Mouse (Mus musculus) limb, embryonic 14.5 days (tissue): ENCODE data around the gene Hspa4. TPM values are rescaled to one million over a fixed set of nuclear protein-coding genes. Genes with fewer than 3 reads are reported as not detected.
"Not testable (repeated sequence)": the region's sequence is repeated elsewhere in the genome, so short reads cannot be mapped to it uniquely, and the experiment has no call there.

Experiments
- ATAC-seq: fragments of 200-750 bp; cut with Nextera tagmentation; 2 replicates; pipeline ENCODE4 v1.8.0; 2017; ENCODE audit warnings: low read depth, moderate number of reproducible peaks, moderate TSS enrichment; ENCODE audit not compliant: low FRiP score
- DNase-seq: peaks from one replicate; pipeline ENCODE4 v3.0.0-alpha.2; 2015; ENCODE audit warnings: low spot score
- H3K27ac ChIP-seq: fragments of 300-500 bp; sonication (generic); replicated peaks from 2 replicates; pipeline ENCODE4 v1.5.1; 2014; ENCODE audit warnings: low read depth, mild to moderate bottlenecking, low read length, moderate library complexity, mixed read lengths
- H3K27me3 ChIP-seq: fragments of 300-500 bp; sonication (generic); 2 replicates; pipeline ENCODE4 v1.6.1; 2014; ENCODE audit warnings: low read length, mixed read lengths; ENCODE audit not compliant: control insufficient read depth, insufficient read depth
- H3K36me3 ChIP-seq: fragments of 300-500 bp; sonication (generic); 2 replicates; pipeline ENCODE4 v1.6.1; 2014; ENCODE audit warnings: mild to moderate bottlenecking, low read length, moderate library complexity, mixed read lengths; ENCODE audit not compliant: control insufficient read depth, insufficient read depth
- H3K4me1 ChIP-seq: fragments of 300-500 bp; sonication (generic); 2 replicates; pipeline ENCODE4 v1.6.1; 2014; ENCODE audit warnings: antibody characterized with exemption, low read length, mixed read lengths; ENCODE audit not compliant: control insufficient read depth, insufficient read depth
- H3K4me2 ChIP-seq: fragments of 300-500 bp; sonication (generic); replicated peaks from 2 replicates; pipeline ENCODE4 v1.6.1; 2014; ENCODE audit warnings: low read depth, mild to moderate bottlenecking, low read length, moderate library complexity; ENCODE audit not compliant: severe bottlenecking
- H3K4me3 ChIP-seq: fragments of 300-500 bp; sonication (generic); replicated peaks from 2 replicates; pipeline ENCODE4 v1.5.1; 2014; ENCODE audit warnings: low read length
- H3K9ac ChIP-seq: fragments of 300-500 bp; sonication (generic); 2 replicates; pipeline ENCODE4 v1.6.1; 2014; ENCODE audit warnings: mild to moderate bottlenecking, low read depth, low read length, moderate library complexity; ENCODE audit not compliant: severe bottlenecking
- H3K9me3 ChIP-seq: fragments of 300-500 bp; sonication (generic); 2 replicates; pipeline ENCODE4 v1.6.1; 2016; ENCODE audit warnings: low read length; ENCODE audit not compliant: control insufficient read depth
- POLR2A ChIP-seq: fragments of 200-500 bp; IDR thresholded peaks from 2 replicates; pipeline ENCODE4 v1.8.0; 2012; ENCODE audit warnings: inconsistent platforms, mild to moderate bottlenecking, moderate library complexity, borderline replicate concordance; ENCODE audit not compliant: insufficient read depth, insufficient read length; ENCODE audit errors: extremely low read depth
- WGBS: fragments of 180-500 bp; shearing (Covaris S2); extraction: QIAGEN DNeasy Blood & Tissue Kit; methylation state at CpG from one replicate; pipeline ENCODE4 v1.1.7; 2014; 5-methylcytosine and 5-hydroxymethylcytosine counted together
- polyA plus RNA-seq, 2 experiments: library from polyadenylated mRNA; depleted of rRNA in 1 of 2; stranded (reverse) in 1 of 2; unstranded in 1 of 2; fragments of >200 nt; fragmentation: Nextera tagmentation in 1 of 2; extraction: Ambion mirVana in 1 of 2; gene quantifications; 2 replicates each; pipeline versions ENCODE4 v1.2.1 to v1.2.3; 2012 to 2014

The Hspa4 gene
- polyA plus RNA-seq, 2 experiments = 62.6 to 79.9 TPM

- Histone ChIP-seq H3K27ac (no peak overlapping the region), H3K4me2 (no peak overlapping the region), H3K4me3 (no peak overlapping the region), H3K36me3 (peaks cover 56% of the 10 kb centered on the region), H3K9ac (no peak overlapping the region), H3K27me3 (no peaks in the 10 kb centered on the region), H3K9me3 (no peaks in the 10 kb centered on the region), H3K4me1 (no peaks in the 10 kb centered on the region)
- TF ChIP-seq POLR2A = no peak
- no peak for ATAC-seq
- WGBS = 94% methylated on average over 6 of the region's 6 CpGs
- no peak for DNase-seq
These were observed 30.9 kb upstream of the Hspa4 start for GRCm38 (mm10) chr11:53331121-53331520.

DNA sequence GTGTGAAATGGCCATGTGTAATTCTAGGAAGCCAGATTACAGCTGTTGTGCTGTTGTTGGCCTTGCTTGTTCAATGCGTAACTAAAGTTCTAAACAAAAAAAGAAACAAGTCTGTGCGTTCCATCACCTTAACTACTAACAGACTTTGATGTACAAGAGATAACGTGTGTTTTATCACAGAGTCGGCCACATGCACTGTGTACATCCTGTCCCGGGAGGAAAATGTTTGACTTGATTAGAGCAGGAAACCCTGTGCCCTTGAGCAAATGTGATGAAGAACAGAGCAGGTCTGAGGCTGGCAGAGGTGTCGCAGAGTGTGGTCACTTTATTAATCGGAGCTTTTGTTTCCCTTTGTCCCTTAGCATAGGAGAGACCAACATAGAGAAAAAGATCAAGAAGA is 30.1 kb upstream of the Hspa4 start:
- Histone ChIP-seq H3K4me2 (no peak overlapping the region), H3K4me3 (no peak overlapping the region), H3K4me1 (peaks cover 3% of the 10 kb centered on the region; the same call in 1 of the 2 replicates), H3K27me3 (no peaks in the 10 kb centered on the region), H3K27ac (no peak overlapping the region), H3K36me3 (peaks cover 56% of the 10 kb centered on the region), H3K9ac (no peak overlapping the region), H3K9me3 (no peaks in the 10 kb centered on the region)
- ATAC-seq = no peak
- no peak for TF ChIP-seq POLR2A
- WGBS = 85% methylated on average over 7 of the region's 7 CpGs
- no peak for DNase-seq

DNA sequence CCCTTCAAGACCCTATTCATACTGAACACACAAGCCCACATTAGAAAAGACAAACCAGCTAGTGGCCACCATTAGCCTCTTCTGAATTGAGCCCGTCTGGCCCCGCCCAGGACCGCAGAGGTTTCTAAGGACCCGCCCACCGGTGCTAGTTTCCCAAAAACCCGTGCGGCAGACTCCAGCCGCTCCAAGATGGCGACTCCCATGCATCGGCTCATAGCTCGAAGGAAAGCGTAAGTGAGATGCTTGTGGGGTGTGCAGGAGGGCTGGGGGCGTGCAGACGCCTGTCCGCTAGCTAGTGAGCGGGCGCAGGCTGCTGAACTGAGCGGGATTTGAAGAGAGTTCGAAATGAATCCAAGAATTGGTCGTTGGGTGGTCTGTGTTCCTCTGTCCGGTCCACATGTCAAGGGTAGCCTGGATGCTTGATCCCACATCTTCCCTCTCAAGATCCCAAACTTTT is 24.3 kb upstream of the Hspa4 start, which contains the start of gene Zcchc10:
Gene Zcchc10, plus strand, starts transcription at position 168 of the 457 bp plus-strand sequence.
- ATAC-seq (peak; percentile 98), DNase-seq (peak; percentile 92)
- peak; percentile 87; the same call in 1 of the 2 replicates for TF ChIP-seq POLR2A
- H3K27ac ChIP-seq = peak within 1 kb of the TSS; percentile 52
- no peaks in the 10 kb centered on the region for H3K27me3 ChIP-seq
- peak within 1 kb of the TSS; percentile 48 for H3K4me2 ChIP-seq
- H3K4me3 ChIP-seq = peak within 1 kb of the TSS; percentile 75
- H3K9ac ChIP-seq = peak within 1 kb of the TSS; percentile 83
- H3K4me1 ChIP-seq = peaks cover 6% of the 10 kb centered on the region; the same call in 1 of the 2 replicates
- no peaks in the 10 kb centered on the region for H3K9me3 ChIP-seq
- H3K36me3 ChIP-seq = peaks cover 20% of the 10 kb centered on the region
- under 1% methylated on average over 21 of the region's 21 CpGs for WGBS

DNA sequence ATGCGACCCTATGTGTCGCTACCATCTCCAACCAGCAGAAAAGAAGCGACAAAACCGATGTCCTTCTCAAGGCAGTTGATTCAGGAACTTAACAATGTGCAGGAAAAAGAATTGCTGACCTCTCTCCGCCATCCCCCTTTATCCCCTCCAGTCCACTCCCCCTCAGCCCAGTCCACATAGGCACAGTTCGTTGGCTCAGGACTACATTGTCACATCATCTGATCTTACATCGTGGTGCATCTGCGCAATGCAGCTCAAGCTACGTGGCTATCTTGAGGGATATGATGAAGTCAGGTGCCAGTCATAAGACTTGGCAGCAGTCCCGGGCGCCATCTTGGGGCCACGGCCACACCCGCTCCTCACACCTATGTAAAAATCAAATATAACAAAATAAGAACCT is 19.6 kb upstream of the Hspa4 start:
- DNase-seq, H3K4me1 ChIP-seq, H3K9me3 ChIP-seq, H3K4me3 ChIP-seq, ATAC-seq, H3K27me3 ChIP-seq, H3K9ac ChIP-seq, H3K36me3 ChIP-seq, H3K4me2 ChIP-seq, H3K27ac ChIP-seq: not testable (repeated sequence)
- 91% methylated on average over 13 of the region's 13 CpGs for WGBS

GRCm38 (mm10) chr11:53318568-53318967 is 18.3 kb upstream of the Hspa4 start:
- not testable (repeated sequence) for H3K27ac ChIP-seq, H3K9me3 ChIP-seq, H3K36me3 ChIP-seq, H3K4me1 ChIP-seq, DNase-seq, H3K4me2 ChIP-seq, H3K4me3 ChIP-seq, H3K9ac ChIP-seq, ATAC-seq, H3K27me3 ChIP-seq
- WGBS = 91% methylated on average over 3 of the region's 3 CpGs

DNA sequence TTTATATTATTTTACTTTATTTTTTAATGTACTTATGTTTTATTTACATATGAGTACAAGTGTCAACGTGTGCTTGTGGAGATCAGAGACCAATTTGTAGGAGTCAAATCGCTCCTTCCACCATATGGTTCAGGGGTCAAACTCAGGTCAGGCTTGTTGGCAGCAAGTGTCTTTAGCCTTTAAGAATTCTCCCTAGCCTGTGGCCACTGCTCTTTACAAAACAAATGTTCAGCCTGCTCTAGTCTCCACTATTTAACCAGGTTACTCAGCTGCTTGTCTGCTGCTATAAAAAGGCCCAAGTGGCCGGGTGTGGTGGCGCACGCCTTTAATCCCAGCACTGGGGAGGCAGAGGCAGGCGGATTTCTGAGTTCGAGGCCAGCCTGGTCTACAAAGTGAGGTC is 17.8 kb upstream of the Hspa4 start:
- DNase-seq (no peak), ATAC-seq (no peak)
- Histone ChIP-seq H3K27me3 (no peaks in the 10 kb centered on the region), H3K9ac (no peak overlapping the region), H3K4me2 (no peak overlapping the region), H3K4me3 (no peak overlapping the region), H3K9me3 (no peaks in the 10 kb centered on the region), H3K27ac (no peak overlapping the region), H3K4me1 (no peaks in the 10 kb centered on the region), H3K36me3 (no peaks in the 10 kb centered on the region)
- no peak for TF ChIP-seq POLR2A
- 62% methylated on average over 7 of the region's 7 CpGs for WGBS
